Mouse (Mus musculus): ENCODE measurements around the gene Fgf22.

Gene Fgf22

GRCm38 (mm10) chr10:79802331-79802971 lies 47.6 kb downstream of the Fgf22 start:
- Histone ChIP-seq H3K27me3 (ENCODE audit: control insufficient read depth, insufficient read depth, low read length, poor library complexity, severe bottlenecking) (no peaks in the 10 kb centered on the region), H3K36me3 (ENCODE audit: control insufficient read depth, insufficient read depth, low read length, poor library complexity, severe bottlenecking) (no peaks in the 10 kb centered on the region)
- no peak for DNase-seq (ENCODE audit: low read depth, low spot score)

GRCm38 (mm10) chr10:79803716-79804323 lies 48.9 kb downstream of the Fgf22 start:
- no peaks in the 10 kb centered on the region for H3K36me3 ChIP-seq (ENCODE audit: control insufficient read depth, insufficient read depth, low read length, poor library complexity, severe bottlenecking)

DNA sequence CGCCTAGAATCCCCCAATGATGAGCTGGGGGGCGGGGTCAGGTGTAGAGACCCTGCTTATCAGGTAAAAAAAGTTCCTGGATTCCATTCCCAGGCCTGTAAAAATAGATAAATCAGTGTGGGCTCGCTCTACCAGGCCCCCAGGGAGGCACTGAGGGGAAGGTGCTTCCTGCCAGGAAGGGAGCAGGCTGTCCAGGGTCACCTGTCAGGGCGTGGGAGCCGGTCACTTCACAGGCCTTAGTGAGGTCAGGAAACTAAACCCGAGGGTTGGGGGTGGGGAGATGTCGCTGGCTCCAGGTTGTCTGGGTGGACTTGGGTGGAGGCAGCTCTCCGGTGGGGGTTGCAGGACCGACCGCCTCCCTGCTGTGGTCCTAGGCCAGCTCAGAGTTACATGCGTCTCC lies 50.8 kb downstream of the Fgf22 start:
- H3K27me3 ChIP-seq (ENCODE audit: control insufficient read depth, insufficient read depth, low read length, poor library complexity, severe bottlenecking), result no peaks in the 10 kb centered on the region
- no peaks in the 10 kb centered on the region for H3K36me3 ChIP-seq (ENCODE audit: control insufficient read depth, insufficient read depth, low read length, poor library complexity, severe bottlenecking)
- no peak for DNase-seq (ENCODE audit: low read depth, low spot score)

More at GRCm38 (mm10) chr10:79803716-79804323, 48.9 kb downstream of the Fgf22 start:
- DNase-seq (ENCODE audit: low read depth, low spot score), result no peak
- H3K27me3 ChIP-seq (ENCODE audit: control insufficient read depth, insufficient read depth, low read length, poor library complexity, severe bottlenecking), result no peaks in the 10 kb centered on the region

DNA sequence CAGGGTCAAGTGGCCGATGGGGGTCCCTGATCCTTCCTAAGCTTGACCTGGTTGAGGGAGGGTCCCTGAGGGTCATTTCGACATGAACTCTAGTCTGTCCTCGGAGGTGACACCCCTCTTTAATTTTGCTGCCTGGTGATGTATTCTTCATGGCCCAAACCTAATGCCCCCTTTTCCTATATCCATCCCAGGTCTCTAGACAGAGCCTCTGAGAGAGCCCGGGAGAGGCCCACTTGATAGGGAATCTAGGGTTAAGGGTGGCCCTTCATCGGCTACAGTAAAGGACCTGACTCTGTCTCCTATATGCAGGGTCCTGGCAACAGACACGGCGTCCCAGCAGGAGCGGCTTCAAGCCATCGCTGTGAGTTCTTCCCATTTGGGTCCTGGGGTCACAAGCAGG lies 51.5 kb downstream of the Fgf22 start:
- Histone ChIP-seq H3K36me3 (ENCODE audit: control insufficient read depth, insufficient read depth, low read length, poor library complexity, severe bottlenecking) (no peaks in the 10 kb centered on the region), H3K27me3 (ENCODE audit: control insufficient read depth, insufficient read depth, low read length, poor library complexity, severe bottlenecking) (no peaks in the 10 kb centered on the region)
- no peak for DNase-seq (ENCODE audit: low read depth, low spot score)

GRCm38 (mm10) chr10:79806972-79807371 lies 52.1 kb downstream of the Fgf22 start:
- Histone ChIP-seq H3K36me3 (ENCODE audit: control insufficient read depth, insufficient read depth, low read length, poor library complexity, severe bottlenecking) (no peaks in the 10 kb centered on the region), H3K27me3 (ENCODE audit: control insufficient read depth, insufficient read depth, low read length, poor library complexity, severe bottlenecking) (no peaks in the 10 kb centered on the region)
- DNase-seq (ENCODE audit: low read depth, low spot score), result no peak

DNA sequence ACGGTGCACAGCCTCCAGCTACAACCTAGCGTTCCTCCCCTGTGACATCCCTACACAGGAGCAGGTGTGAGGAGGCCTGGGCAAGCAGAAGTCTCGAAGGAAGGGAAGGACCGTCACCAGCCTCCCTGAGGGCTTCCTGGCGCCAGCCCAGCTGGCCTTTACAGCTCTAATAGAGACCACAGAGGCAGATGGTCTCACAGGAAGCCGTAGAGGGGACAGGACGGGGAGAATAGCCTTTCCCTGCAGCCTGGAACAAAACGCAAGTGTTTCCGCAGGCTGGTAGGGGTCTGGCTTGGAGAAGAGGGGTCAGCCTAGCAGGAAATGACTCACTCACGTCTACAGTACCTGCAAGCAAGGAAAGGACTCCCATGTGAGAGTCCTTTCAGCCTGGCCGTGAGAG lies 53.0 kb downstream of the Fgf22 start:
- no peaks in the 10 kb centered on the region for H3K27me3 ChIP-seq (ENCODE audit: control insufficient read depth, insufficient read depth, low read length, poor library complexity, severe bottlenecking)
- DNase-seq (ENCODE audit: low read depth, low spot score), result no peak

More for the DNA sequence above, 53.0 kb downstream of the Fgf22 start:
- H3K36me3 ChIP-seq (ENCODE audit: control insufficient read depth, insufficient read depth, low read length, poor library complexity, severe bottlenecking), result no peaks in the 10 kb centered on the region

All from splenic B cell, adult 2 months (primary cell).